In the genomic region with DNA sequence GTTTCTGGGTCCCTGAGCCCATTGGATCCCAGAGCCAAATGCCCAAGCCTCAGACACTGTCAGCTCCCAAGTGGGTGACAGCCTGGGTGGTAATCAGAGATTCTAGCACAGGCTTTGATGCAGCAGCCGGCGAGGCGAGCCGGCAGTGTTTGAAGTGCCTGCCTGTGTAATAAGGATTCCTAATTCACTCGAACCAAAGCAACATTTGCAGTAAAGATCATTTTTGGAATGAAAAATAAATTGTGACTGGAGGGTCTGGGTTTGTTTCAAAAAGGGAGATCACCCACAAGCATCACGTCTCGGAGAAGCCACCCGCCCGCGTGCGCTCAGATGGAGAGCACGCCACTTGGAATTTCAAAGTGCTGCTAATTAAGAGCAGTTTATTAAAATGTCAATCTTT, we compare ENCODE assay signal across 21 mouse cellular contexts.
DNase-seq lines count a peak whose midpoint lies in the region; ATAC-seq lines count a peak whose summit lies in the region.
"Had no signal": no experiment of that assay in that cellular context is flagged by ENCODE, and none has a peak within 500 bp of the region (broad histone marks: within the 10 kb centered on the region; RNA-seq: fewer than 3 reads in every experiment).

No protein-coding gene starts in this region.

- peak overlapping the region; percentile 24; the same call in 1 of the 2 replicates for H3K4me2 ChIP-seq in forebrain, embryonic 13.5 days
- 0 out of 2 replicates have a peak overlapping the region, but pooled peaks have one; percentile 11 for H3K4me2 ChIP-seq in limb, embryonic 13.5 days (replicated peaks)
- H3K4me2 ChIP-seq in liver, embryonic 12.5 days = no peak overlapping the region
- H3K4me2 ChIP-seq: hindbrain, embryonic 12.5 days; limb, embryonic 15.5 days; neural tube, embryonic 13.5 days had no signal

- H3K36me3 ChIP-seq in forebrain, embryonic 13.5 days (ENCODE audit: poor library complexity, severe bottlenecking) = no peaks in the 10 kb centered on the region
- no peaks in the 10 kb centered on the region for H3K36me3 ChIP-seq in forebrain, embryonic 10.5 days (replicated peaks)
- no peaks in the 10 kb centered on the region for H3K36me3 ChIP-seq in limb, embryonic 13.5 days
- H3K36me3 ChIP-seq in liver, embryonic 12.5 days = no peaks in the 10 kb centered on the region
- H3K36me3 ChIP-seq: hindbrain, embryonic 12.5 days; limb, embryonic 15.5 days; neural tube, embryonic 13.5 days had no signal

- no peaks in the 10 kb centered on the region for H3K9me3 ChIP-seq in forebrain, embryonic 13.5 days (replicated peaks)
- H3K9me3 ChIP-seq in forebrain, embryonic 10.5 days = no peaks in the 10 kb centered on the region
- H3K9me3 ChIP-seq in limb, embryonic 13.5 days = no peaks in the 10 kb centered on the region
- no peaks in the 10 kb centered on the region for H3K9me3 ChIP-seq in liver, embryonic 12.5 days (replicated peaks)
- H3K9me3 ChIP-seq: hindbrain, embryonic 12.5 days; limb, embryonic 15.5 days; neural tube, embryonic 13.5 days had no signal

- 34% methylated on average over 12 of the region's 12 CpGs for WGBS in forebrain, embryonic 13.5 days
- WGBS in forebrain, embryonic 10.5 days = 78% methylated on average over 12 of the region's 12 CpGs
- WGBS in limb, embryonic 13.5 days = 16% methylated on average over 12 of the region's 12 CpGs
- 72% methylated on average over 12 of the region's 12 CpGs for WGBS in liver, embryonic 12.5 days (ENCODE audit: insufficient replicate concordance)

- no peak for DNase-seq in forebrain, embryonic 10.5 days (ENCODE audit: extremely low spot score, low spot score)
- DNase-seq in layer of hippocampus, adult 18-20 months (ENCODE audit: low spot score in 2 of 2) = peak; percentile 6 to 21
- no peak for DNase-seq in layer of hippocampus, adult 9-10 months (ENCODE audit: low spot score)
- peak; percentile 33 to 48 for DNase-seq in right cerebral cortex, postnatal 10 days (ENCODE audit: low spot score in 2 of 2)
- no peak for DNase-seq in right cerebral cortex, postnatal 36 days (ENCODE audit: low spot score in 2 of 2)
- DNase-seq: adrenal gland, postnatal 10 days; cerebellum, adult 11 months; cerebellum, postnatal 10 days; gastrocnemius, postnatal 25 days; kidney, adult 8-10 months; kidney, postnatal 14 days; layer of hippocampus, adult 9-11 months; lung, postnatal 14 days had no signal

- H3K4me1 ChIP-seq in forebrain, embryonic 13.5 days = peaks cover 14% of the 10 kb centered on the region
- H3K4me1 ChIP-seq in forebrain, embryonic 10.5 days = peaks cover 35% of the 10 kb centered on the region
- H3K4me1 ChIP-seq in limb, embryonic 13.5 days = 0 out of 2 replicates have a peak, but pooled peaks cover 7% of the 10 kb centered on the region
- H3K4me1 ChIP-seq in liver, embryonic 12.5 days = no peaks in the 10 kb centered on the region
- H3K4me1 ChIP-seq: hindbrain, embryonic 12.5 days; neural tube, embryonic 13.5 days had no signal

- H3K9ac ChIP-seq in forebrain, embryonic 13.5 days = no peak overlapping the region
- H3K9ac ChIP-seq in limb, embryonic 13.5 days = no peak overlapping the region
- no peak overlapping the region for H3K9ac ChIP-seq in liver, embryonic 12.5 days
- H3K9ac ChIP-seq: hindbrain, embryonic 12.5 days; limb, embryonic 15.5 days; neural tube, embryonic 13.5 days had no signal

- no peaks in the 10 kb centered on the region for H3K27me3 ChIP-seq in forebrain, embryonic 13.5 days
- no peaks in the 10 kb centered on the region for H3K27me3 ChIP-seq in forebrain, embryonic 10.5 days (ENCODE audit: poor library complexity, severe bottlenecking)
- H3K27me3 ChIP-seq in limb, embryonic 13.5 days = peaks cover 45% of the 10 kb centered on the region
- no peaks in the 10 kb centered on the region for H3K27me3 ChIP-seq in liver, embryonic 12.5 days (replicated peaks)
- H3K27me3 ChIP-seq: neural tube, embryonic 13.5 days had no signal

- ATAC-seq in forebrain, embryonic 13.5 days = no peak
- ATAC-seq in limb, embryonic 13.5 days (ENCODE audit: low FRiP score, low read depth) = no peak
- ATAC-seq in liver, embryonic 12.5 days = no peak
- ATAC-seq: activated CD4-positive, CD25-positive, alpha-beta regulatory T cell, adult 4 months; CD4-positive, CD25-positive, alpha-beta regulatory T cell, adult 4 months had no signal

- H3K4me3 ChIP-seq in forebrain, embryonic 13.5 days = no peak overlapping the region
- no peak overlapping the region for H3K4me3 ChIP-seq in forebrain, embryonic 10.5 days
- H3K4me3 ChIP-seq in limb, embryonic 13.5 days = no peak overlapping the region
- no peak overlapping the region for H3K4me3 ChIP-seq in liver, embryonic 12.5 days
- H3K4me3 ChIP-seq: hindbrain, embryonic 12.5 days; limb, embryonic 15.5 days; neural tube, embryonic 13.5 days had no signal

- no peak overlapping the region for H3K27ac ChIP-seq in forebrain, embryonic 13.5 days
- no peak overlapping the region for H3K27ac ChIP-seq in forebrain, embryonic 10.5 days
- no peak overlapping the region for H3K27ac ChIP-seq in limb, embryonic 13.5 days
- no peak overlapping the region for H3K27ac ChIP-seq in liver, embryonic 12.5 days
- H3K27ac ChIP-seq: hindbrain, embryonic 12.5 days; limb, embryonic 15.5 days; neural tube, embryonic 13.5 days had no signal

Comparison
In these comparisons a context has a peak if more than half of its experiments do, and no peak if none do; other contexts are left out.
1. DNase-seq: peak in layer of hippocampus, adult 18-20 months (2 of 2) and right cerebral cortex, postnatal 10 days (2 of 2); none in forebrain, embryonic 10.5 days (single experiment), layer of hippocampus, adult 9-10 months (single experiment) and right cerebral cortex, postnatal 36 days (0 of 2).